Mouse (Mus musculus) lung, postnatal 36 days (tissue): ENCODE data around the gene Mfsd4a.

Source experiments
- DNase-seq: peaks from one replicate; pipeline ENCODE4 v3.0.0; 2022; ENCODE audit warnings: mixed read lengths

Gene Mfsd4a

DNA sequence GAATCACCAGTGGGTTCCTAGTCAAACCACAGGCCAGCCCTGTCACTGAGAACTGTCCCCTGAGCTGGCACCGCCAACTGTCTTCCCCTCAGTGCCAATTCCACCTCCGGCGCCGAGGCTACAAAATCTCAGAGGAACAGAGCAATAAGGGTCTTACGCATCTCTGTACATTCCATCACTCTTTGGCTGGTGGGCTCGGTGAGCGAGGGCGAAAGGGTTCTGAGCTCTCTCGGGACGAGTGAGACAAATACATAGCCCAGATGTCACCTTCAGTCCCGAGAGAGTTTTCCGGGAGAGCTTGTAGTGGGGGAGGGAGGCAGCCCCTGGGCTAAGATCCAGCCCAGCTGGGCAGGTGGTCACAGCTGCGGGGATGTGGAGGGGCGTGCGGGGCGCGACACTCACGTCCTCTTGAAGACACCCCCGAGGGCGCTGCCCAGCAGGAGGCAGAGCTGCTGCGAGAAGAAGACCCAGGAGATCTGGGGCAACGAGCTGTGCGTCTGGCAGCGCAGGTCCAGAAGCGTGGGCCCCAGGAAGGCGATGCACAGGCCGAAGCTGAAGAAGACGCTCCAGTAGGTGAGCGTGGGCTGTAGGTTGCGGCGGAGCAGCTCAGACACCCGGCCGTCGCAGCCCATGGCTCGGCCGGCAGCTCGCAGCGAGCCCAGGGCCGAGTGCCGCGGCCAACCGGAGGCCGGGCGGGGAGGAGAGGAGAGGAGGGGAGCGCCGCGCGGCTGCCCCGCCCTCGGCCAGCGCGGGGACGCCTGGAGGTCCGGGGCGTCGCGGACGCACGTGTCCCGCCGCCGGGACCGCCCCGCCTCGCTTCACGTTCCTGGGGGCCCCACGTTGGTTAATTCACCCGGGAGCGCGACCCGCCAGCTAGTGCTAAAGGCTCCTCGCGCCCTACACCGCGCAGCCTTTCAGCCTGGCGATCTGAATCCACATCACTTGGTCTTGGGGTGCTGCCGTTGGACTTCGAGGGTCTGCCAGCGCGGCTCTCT lies at the start of gene Mfsd4a:
TSS of gene Mfsd4a (minus strand) at position 802 of the 995 bp plus-strand sequence.
- DNase-seq = peak; percentile 45

DNA sequence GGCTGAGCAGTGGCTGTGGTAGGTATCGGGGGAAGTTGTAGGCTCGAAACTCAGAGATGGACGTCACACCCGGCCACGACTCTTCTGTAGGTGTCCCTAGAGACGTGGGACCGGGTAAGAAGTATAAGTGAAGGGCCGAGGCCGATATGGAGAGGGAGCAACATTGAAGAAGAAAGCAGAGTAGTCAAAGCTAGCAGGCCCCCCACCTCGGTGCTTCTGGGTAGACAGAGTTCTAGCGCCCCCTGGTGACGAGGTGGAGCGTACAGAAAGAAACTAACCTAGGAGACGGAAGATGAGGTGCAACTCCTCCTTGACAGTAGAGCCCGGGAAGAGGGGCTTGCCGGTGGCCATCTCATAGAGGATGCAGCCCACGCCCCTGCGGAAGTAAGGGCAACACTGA lies 48.7 kb upstream of the Mfsd4a start:
- DNase-seq = peak; percentile 70

DNA sequence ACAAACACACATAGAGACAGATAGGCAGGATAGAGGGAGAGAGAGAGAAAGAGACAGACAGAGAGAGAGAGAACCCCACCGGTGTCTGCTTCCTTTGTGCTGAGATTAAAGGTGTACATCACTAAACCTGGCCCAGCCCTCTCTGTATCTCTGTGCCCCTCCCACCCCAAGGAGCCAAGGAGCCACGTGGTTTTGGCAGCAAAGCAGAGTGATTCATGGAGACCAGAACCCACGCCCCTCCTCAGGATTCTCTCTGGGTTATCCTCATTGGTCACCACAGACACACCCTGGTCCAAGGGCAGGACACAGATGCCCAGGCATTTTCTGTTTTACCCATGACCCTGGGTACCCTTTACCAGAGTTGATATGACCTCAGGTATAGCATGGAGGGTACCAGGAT lies 45.2 kb upstream of the Mfsd4a start:
- no peak for DNase-seq

GRCm38 (mm10) chr1:132112426-132112825 lies 44.6 kb upstream of the Mfsd4a start:
- DNase-seq = peak; percentile 68

DNA sequence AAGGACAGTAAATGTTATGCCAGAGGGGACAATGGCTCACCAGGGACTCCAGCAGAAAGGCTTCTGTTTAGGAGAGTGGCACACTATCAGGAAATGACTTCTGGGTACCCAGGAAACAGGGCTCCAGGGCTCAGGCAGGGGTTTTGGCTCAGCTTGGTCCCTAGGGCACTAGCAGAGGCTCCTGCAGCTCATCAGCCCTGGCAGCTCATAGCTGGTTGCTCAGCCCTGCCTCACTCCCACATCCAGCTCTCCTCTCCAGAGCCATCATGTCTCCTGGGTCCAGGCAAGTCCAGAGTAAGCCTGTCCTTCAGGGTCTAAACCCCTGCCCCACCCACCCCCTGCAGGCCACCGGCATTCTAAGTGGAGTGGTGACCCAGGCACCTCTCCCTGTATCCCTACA lies 43.5 kb upstream of the Mfsd4a start:
- DNase-seq = no peak

- no peak for DNase-seq
These were observed 41.5 kb upstream of the Mfsd4a start for GRCm38 (mm10) chr1:132109368-132109767.

DNA sequence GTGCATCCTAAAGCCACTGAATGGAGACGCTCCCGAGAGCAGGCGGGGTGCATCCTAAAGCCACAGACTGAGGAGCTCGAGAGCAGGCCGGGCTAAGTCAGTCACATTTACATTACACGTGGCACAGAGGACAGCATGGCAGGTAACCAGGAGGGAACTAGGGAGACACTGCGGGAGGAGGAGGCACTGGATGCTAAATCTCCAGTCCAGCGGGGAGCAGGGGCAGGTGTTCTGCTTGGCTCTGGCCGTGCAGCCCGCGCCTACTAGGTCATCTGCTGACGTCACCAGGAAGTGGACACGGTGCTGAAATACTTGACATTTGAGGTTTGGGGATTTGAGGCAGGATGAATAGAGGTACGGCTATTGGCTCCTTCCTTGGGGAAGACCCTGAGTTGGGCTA lies 36.5 kb upstream of the Mfsd4a start:
- DNase-seq = no peak

GRCm38 (mm10) chr1:132101953-132102697 lies 34.3 kb upstream of the Mfsd4a start:
- no peak for DNase-seq

- no peak for DNase-seq
These were observed 31.9 kb upstream of the Mfsd4a start for GRCm38 (mm10) chr1:132099775-132100174.

GRCm38 (mm10) chr1:132099016-132099415 lies 31.2 kb upstream of the Mfsd4a start:
- no peak for DNase-seq

DNA sequence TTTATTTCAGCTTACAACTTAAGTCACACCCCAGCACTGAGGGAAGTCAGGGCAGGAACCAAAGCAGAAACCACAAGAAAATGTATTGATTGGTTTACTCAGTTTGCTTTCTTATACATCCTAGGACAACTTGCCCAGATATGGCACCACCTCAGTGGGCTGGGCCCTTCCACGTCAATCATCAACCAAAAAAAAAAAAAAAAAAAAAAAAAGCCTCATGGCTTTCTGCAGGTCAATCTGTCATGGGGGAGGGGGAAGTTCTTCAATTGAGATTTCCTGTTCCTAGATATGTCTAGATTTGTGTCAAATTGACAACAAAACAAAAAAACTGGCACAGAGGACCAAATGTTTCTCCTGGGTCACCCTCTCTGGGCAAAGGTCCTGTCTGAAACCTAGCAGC lies 30.2 kb upstream of the Mfsd4a start:
- DNase-seq = no peak

GRCm38 (mm10) chr1:132095356-132096004 lies 27.6 kb upstream of the Mfsd4a start:
- peak; percentile 44 for DNase-seq

DNA sequence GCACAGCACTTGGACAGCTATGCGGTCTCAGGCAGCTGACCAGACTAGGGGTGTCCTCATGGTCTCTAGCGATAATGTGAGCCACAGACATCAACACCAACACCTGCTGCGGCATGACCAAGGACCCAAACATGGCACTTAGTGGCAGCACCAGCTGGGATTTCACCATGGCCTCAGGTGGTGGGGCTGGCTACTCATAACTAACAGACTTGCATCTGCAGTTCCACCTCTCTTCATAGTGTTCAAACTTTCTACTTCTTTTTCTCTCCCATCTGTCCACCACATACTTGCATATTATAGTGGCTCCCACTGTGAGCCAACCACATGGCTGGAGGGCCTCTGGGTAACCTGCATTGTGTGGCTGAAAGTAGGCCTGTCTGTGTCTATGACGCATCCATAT lies 25.4 kb upstream of the Mfsd4a start:
- DNase-seq = no peak

DNA sequence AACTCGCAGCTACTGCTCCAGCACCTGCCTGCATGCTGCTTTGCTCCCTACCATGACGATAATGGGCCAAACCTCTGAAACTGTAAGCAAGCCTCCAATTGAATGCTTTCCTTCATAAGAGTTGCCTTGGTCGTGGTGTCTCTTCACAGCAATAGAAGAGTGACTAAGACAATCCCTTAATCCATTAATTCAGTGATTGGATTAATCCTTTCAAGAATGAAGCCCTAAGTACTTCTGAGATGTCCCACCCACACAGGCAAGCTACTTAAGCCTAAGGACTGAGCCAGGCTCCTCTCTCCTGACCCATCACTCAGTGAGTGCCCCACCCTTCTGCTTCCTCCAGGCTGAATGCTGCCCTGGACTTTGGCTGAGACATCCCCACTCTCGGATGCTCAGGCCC lies 22.4 kb upstream of the Mfsd4a start:
- no peak for DNase-seq

- peak; percentile 60 for DNase-seq
These were observed 21.9 kb upstream of the Mfsd4a start for GRCm38 (mm10) chr1:132089767-132090166.

DNA sequence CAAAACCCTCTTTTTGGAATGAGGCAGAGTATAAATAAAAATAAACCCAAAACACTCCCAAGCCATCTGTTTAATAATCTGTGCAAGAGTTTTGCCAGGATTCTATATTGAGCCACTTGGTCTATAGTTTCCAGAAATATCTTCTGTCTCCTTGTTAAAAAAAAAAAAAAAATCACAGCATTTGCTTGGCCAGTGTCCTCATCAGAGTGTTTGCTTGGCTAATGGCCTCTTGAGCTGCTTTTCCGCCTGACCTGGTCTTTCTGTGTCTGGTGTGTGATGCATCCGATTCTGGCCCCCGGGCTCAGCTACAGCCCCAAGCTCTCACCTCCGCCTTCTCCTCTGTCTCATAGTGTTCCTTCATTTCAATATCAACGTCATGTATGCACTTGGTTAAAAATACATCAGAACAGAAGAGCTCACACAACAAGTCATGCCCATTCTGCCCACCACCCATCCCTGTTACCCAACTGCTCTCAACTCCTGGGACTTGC lies 20.4 kb upstream of the Mfsd4a start:
- no peak for DNase-seq

GRCm38 (mm10) chr1:132085181-132086049 lies 17.6 kb upstream of the Mfsd4a start:
- DNase-seq = no peak

- no peak for DNase-seq
These were observed 10.6 kb upstream of the Mfsd4a start for GRCm38 (mm10) chr1:132078413-132078812.

DNA sequence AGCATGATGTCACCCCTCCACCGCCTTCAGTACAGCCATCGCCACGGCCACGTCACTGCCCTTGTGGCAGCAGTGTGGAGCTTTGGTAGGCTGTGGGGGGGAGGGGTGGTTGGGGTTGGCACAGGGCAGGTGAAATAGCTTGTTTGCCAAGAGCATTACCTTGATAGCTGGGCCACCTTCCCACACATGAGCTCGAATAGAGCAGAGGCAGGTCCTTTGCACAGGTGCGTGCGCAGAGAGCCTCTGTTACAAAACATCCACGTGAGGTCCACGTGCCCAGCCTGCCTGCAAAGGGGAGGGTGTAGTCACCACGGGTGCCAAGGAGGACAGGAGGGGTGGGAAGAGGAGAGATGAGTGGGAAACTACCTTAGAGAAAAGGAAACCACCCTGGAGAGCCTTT lies 7.7 kb upstream of the Mfsd4a start:
- DNase-seq = peak; percentile 56

GRCm38 (mm10) chr1:132070659-132071058 lies 2.8 kb upstream of the Mfsd4a start:
- DNase-seq = no peak

DNA sequence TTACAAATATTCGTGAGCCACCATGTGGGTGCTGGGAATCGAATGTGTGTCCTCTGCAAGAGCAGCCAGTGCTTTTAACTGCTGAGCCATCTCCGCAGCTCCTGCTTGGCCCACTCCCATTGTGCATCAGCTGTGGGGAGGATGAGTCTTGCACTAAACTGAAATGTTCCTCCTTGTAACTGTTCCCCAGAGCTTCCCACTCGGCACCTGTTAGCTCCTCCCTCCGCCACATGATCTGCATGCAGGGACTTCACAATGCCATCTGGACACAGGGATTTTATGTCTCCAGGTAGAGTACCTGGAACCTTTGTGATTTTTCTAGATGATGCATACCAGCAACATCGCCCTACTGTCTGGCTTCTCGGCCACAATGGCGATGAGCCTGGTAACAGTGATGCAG lies 1.6 kb upstream of the Mfsd4a start:
- DNase-seq = no peak
